Mouse (Mus musculus): ENCODE data around the gene Mvb12b. TPM values are rescaled to one million over a fixed set of nuclear protein-coding genes. Genes with fewer than 3 reads are reported as not detected.
"Not testable (repeated sequence)": the region's sequence is repeated elsewhere in the genome, so short reads cannot be mapped to it uniquely, and the experiment has no call there.

Gene Mvb12b
- polyA plus RNA-seq, 1 experiment from 2014 or later = 23.7 TPM

DNA sequence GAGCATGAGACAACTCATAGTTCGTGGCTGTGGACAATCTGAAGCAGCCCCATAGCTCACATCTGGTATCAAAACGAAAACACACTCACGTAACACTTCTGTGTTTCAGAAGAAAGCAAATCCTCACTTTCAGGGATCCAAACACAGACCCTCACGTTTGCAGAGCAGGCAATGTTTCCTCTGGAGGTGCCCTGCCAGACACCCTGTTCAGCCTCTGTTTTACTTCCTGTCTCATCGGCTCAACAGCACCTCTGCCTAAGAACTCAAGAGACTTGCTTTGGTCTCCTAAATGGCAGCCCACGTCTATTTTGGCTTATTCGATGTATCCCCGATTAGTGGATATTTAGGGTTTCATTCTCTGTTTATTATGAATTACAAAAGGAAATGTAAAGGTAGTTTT, 27.3 kb upstream of the Mvb12b start:
- Histone ChIP-seq H3K27ac (no peak overlapping the region), H3K9ac (no peak overlapping the region), H3K4me1 (peaks cover 6% of the 10 kb centered on the region), H3K27me3 (peaks cover 4% of the 10 kb centered on the region; the same call in 1 of the 2 replicates), H3K9me3 (no peaks in the 10 kb centered on the region), H3K36me3 (no peaks in the 10 kb centered on the region), H3K4me2 (no peak overlapping the region), H3K4me3 (no peak overlapping the region)
- 67% methylated on average over 8 of the region's 8 CpGs for WGBS
- ATAC-seq (ENCODE audit: insufficient number of reproducible peaks, insufficient read depth, low FRiP score, low TSS enrichment, low read depth) = no peak

DNA sequence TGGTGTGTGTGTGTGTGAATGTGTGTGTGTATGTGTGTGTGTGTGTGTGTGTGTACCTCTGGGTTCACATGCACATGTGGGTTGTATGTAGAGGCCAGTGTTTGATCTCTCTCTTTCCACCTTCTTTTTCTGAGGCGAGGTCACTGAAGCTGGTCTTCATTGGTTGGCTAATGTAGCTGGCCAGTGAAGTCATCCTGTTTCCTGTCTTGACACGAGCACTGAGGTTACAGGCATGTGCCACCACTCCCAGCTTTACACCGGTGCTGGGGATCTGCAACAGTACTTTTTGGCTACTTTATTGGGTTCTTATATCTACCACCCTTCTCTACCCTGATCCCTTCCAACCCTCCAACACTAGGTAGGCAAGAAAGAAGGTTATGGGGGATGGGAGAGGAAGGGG, 26.6 kb upstream of the Mvb12b start:
- WGBS = 63% methylated on average over 3 of the region's 3 CpGs
- H3K27me3 ChIP-seq = no peaks in the 10 kb centered on the region
- no peak overlapping the region for H3K4me2 ChIP-seq
- no peaks in the 10 kb centered on the region for H3K36me3 ChIP-seq
- no peak overlapping the region for H3K27ac ChIP-seq
- H3K4me1 ChIP-seq = peaks cover 3% of the 10 kb centered on the region; the same call in 1 of the 2 replicates
- H3K4me3 ChIP-seq = no peak overlapping the region
- no peak overlapping the region for H3K9ac ChIP-seq
- ATAC-seq (ENCODE audit: insufficient number of reproducible peaks, insufficient read depth, low FRiP score, low TSS enrichment, low read depth) = no peak
- H3K9me3 ChIP-seq = no peaks in the 10 kb centered on the region

DNA sequence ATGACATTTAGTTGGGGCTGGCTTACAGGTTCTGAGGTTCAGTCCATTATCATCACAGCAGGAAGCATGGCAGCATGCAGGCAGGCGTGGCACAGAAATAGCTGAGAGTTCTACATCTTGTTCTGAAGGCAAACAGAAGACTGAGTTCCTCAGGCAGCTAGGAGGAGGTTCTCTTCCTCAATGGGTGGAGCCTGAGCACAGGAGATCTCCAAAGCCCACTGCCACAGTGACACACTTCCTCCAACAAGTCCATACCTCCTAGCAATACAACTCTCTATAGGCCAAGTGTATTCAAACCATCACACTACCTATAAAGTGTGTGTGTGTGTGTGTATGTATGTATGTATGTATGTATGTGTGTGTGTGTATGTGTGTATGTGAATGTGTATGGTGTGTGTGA, 25.9 kb upstream of the Mvb12b start:
- not testable (repeated sequence) for H3K36me3 ChIP-seq; H3K9me3 ChIP-seq; H3K9ac ChIP-seq; H3K27me3 ChIP-seq; ATAC-seq (ENCODE audit: insufficient number of reproducible peaks, insufficient read depth, low FRiP score, low TSS enrichment, low read depth); H3K4me1 ChIP-seq; H3K4me3 ChIP-seq; H3K4me2 ChIP-seq; H3K27ac ChIP-seq
- WGBS = 64% methylated on average over 1 of the region's 1 CpGs

DNA sequence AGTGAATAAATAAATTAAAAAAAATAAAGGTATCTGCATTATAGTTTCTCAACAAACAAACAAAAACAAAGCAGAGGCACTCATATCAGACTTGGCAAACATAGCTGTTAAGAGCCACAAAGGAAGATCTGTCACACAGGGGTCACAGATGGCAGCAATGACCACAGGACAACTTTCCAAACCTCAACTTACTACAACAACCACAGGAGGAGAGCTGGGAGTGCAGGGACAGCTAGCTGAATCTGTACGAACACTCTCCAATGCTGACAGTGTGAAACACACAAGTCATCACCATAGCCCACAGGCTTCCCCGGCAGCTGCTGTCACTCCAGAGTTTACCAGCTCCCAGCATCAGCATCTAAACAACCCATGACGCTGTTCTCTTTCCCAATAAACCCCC, 25.0 kb upstream of the Mvb12b start:
- no peaks in the 10 kb centered on the region for H3K36me3 ChIP-seq
- 70% methylated on average over 3 of the region's 3 CpGs for WGBS
- H3K27ac ChIP-seq = no peak overlapping the region
- H3K4me1 ChIP-seq = peaks cover 11% of the 10 kb centered on the region
- H3K4me2 ChIP-seq = no peak overlapping the region
- no peaks in the 10 kb centered on the region for H3K9me3 ChIP-seq
- H3K9ac ChIP-seq = no peak overlapping the region
- no peak for ATAC-seq (ENCODE audit: insufficient number of reproducible peaks, insufficient read depth, low FRiP score, low TSS enrichment, low read depth)
- no peaks in the 10 kb centered on the region for H3K27me3 ChIP-seq
- H3K4me3 ChIP-seq = no peak overlapping the region

DNA sequence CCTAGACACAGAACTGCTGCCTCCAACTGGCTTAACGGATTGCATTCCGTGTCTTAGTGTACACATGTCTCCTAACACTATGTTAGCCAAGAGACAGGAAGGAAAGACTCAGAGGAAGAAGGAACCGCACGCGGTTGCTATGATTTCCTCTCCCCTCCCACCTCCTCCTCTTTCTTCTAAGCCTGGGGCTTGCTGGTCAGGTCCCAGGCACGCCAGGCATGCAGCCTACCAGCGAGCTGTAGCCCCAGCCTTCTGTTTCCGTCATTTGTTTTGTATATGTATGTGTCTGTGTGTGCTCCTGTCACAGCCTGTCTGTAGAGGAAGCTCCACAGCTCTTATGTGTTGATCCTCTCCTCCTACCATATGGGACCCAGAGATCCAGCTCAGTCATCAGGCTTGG, 20.6 kb upstream of the Mvb12b start:
- H3K27ac ChIP-seq = peak overlapping the region; percentile 71
- no peaks in the 10 kb centered on the region for H3K27me3 ChIP-seq
- peak overlapping the region; percentile 9; the same call in 1 of the 2 replicates for H3K4me2 ChIP-seq
- peaks cover 10% of the 10 kb centered on the region; the same call in 1 of the 2 replicates for H3K4me1 ChIP-seq
- no peak overlapping the region for H3K4me3 ChIP-seq
- H3K36me3 ChIP-seq = no peaks in the 10 kb centered on the region
- peak; percentile 68; the same call in 1 of the 2 replicates for ATAC-seq (ENCODE audit: insufficient number of reproducible peaks, insufficient read depth, low FRiP score, low TSS enrichment, low read depth)
- 16% methylated on average over 8 of the region's 8 CpGs for WGBS
- peaks cover 7% of the 10 kb centered on the region; the same call in 1 of the 2 replicates for H3K9me3 ChIP-seq
- no peak overlapping the region for H3K9ac ChIP-seq

DNA sequence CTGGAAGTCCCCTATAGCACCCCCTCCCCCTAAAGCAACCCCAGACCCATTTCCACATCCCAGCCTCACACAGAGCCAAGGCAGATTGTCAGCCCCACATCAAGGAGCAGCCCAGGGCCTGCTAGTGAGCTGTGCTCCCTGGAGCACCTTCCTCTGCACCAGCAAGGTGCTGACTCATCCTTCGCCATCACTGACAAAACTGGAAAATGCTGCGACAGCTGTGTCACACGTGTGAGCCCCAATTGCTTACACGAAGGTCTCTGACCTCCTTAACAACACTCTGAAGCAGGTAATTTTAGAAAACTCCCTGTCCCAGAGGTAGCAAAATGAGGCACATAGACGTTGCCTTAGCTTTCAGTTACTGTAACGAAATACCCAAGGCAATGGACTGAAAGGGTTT, 19.4 kb upstream of the Mvb12b start:
- H3K4me1 ChIP-seq = peaks cover 10% of the 10 kb centered on the region; the same call in 1 of the 2 replicates
- H3K4me3 ChIP-seq = no peak overlapping the region
- no peak overlapping the region for H3K27ac ChIP-seq
- H3K9ac ChIP-seq = no peak overlapping the region
- ATAC-seq (ENCODE audit: insufficient number of reproducible peaks, insufficient read depth, low FRiP score, low TSS enrichment, low read depth) = no peak
- no peaks in the 10 kb centered on the region for H3K36me3 ChIP-seq
- H3K27me3 ChIP-seq = no peaks in the 10 kb centered on the region
- no peak overlapping the region for H3K4me2 ChIP-seq
- 76% methylated on average over 6 of the region's 6 CpGs for WGBS
- peaks cover 7% of the 10 kb centered on the region; the same call in 1 of the 2 replicates for H3K9me3 ChIP-seq

DNA sequence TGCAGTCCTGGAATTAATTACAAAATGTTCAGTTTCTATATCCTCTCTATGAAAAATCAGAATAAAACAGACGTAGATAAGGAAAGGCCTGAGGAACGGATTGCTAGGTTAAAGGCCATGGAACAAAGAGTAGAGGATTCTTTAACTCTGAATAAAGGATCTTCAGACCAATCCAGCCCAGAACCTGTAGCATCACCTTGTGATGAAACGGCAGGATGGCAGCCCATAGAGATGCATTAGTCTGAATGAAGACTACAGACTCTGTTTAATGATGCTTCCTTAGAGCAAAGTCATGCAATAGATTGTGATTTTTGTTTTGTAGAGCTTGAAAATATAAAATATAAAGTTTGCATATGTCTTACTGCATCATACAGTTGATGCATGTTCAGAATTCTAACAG, 8.1 kb upstream of the Mvb12b start:
- no peak overlapping the region for H3K9ac ChIP-seq
- H3K36me3 ChIP-seq = no peaks in the 10 kb centered on the region
- no peaks in the 10 kb centered on the region for H3K27me3 ChIP-seq
- no peak overlapping the region for H3K27ac ChIP-seq
- no peaks in the 10 kb centered on the region; the same call in 1 of the 2 replicates for H3K4me1 ChIP-seq
- 69% methylated on average over 3 of the region's 3 CpGs for WGBS
- H3K4me3 ChIP-seq = no peak overlapping the region
- no peak for ATAC-seq (ENCODE audit: insufficient number of reproducible peaks, insufficient read depth, low FRiP score, low TSS enrichment, low read depth)
- H3K9me3 ChIP-seq = no peaks in the 10 kb centered on the region
- no peak overlapping the region for H3K4me2 ChIP-seq

DNA sequence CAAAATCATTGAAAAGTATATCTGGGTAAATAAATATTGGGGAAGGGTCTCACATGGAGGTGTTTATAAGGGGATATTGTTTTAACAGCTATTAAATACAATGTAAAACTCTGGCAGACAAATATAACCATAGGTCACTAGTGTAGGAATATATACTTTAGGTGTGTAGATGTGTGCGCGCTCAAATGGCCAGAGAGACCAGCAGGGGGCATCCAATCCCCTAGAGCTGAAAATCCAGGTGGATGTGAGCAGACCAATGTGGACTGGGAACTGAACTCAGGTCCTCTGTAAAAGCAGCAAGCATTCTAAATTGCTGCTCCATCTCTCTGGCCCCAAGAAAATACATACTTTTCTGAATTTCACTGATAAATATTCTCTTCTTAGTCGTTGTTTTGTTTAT, 5.4 kb upstream of the Mvb12b start:
- Histone ChIP-seq H3K9ac (no peak overlapping the region), H3K4me1 (peaks cover under 1% of the 10 kb centered on the region), H3K4me2 (no peak overlapping the region), H3K27me3 (no peaks in the 10 kb centered on the region), H3K36me3 (no peaks in the 10 kb centered on the region), H3K27ac (no peak overlapping the region), H3K4me3 (no peak overlapping the region), H3K9me3 (no peaks in the 10 kb centered on the region)
- ATAC-seq (ENCODE audit: insufficient number of reproducible peaks, insufficient read depth, low FRiP score, low TSS enrichment, low read depth) = no peak
- WGBS = 84% methylated on average over 3 of the region's 3 CpGs

DNA sequence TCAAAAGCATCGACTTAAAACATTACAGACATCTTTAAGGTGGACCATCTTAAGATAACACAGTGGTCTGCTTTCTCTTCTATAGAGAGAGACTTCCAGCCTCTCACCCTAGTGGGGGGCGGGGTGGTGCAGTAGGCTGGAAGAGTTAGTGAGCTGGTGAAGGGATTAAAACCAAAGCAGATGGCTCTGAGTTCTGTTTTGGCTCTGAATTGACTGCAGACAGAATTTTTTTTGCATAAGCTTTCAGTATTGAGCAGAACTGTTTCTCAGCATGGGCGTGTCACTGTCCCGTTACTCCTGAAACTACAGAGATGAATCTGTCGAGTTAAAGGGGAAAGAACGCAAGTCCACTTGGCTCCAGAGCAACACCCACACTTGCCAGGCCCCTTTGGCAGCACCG, 4.6 kb upstream of the Mvb12b start:
- H3K36me3 ChIP-seq = no peaks in the 10 kb centered on the region
- H3K9me3 ChIP-seq = no peaks in the 10 kb centered on the region
- no peak for ATAC-seq (ENCODE audit: insufficient number of reproducible peaks, insufficient read depth, low FRiP score, low TSS enrichment, low read depth)
- H3K27me3 ChIP-seq = no peaks in the 10 kb centered on the region
- H3K9ac ChIP-seq = no peak overlapping the region
- no peak overlapping the region for H3K27ac ChIP-seq
- no peak overlapping the region for H3K4me3 ChIP-seq
- H3K4me1 ChIP-seq = peaks cover 6% of the 10 kb centered on the region
- H3K4me2 ChIP-seq = no peak overlapping the region
- 67% methylated on average over 7 of the region's 7 CpGs for WGBS

DNA sequence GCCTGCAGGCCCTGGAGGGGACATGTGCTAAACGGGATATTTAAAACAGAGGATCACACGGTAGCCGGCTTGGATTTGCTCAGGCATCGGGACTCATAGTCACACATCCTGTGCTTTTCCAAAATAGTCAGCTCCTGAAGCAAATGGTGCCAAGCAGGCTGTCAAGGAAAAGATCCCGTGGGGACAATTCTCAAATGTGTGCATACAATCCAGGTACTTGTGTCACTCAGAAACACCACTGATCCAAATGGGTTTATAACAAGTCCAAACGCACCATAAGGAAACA, 297 bp upstream of the Mvb12b start:
- Histone ChIP-seq H3K36me3 (no peaks in the 10 kb centered on the region), H3K4me2 (peak overlapping the region; percentile 92), H3K4me1 (peaks cover 31% of the 10 kb centered on the region), H3K4me3 (peak overlapping the region; percentile 84), H3K27ac (peak overlapping the region; percentile 90), H3K27me3 (no peaks in the 10 kb centered on the region), H3K9ac (peak overlapping the region; percentile 97), H3K9me3 (no peaks in the 10 kb centered on the region)
- no peak for ATAC-seq (ENCODE audit: insufficient number of reproducible peaks, insufficient read depth, low FRiP score, low TSS enrichment, low read depth)
- WGBS = 46% methylated on average over 6 of the region's 6 CpGs

DNA sequence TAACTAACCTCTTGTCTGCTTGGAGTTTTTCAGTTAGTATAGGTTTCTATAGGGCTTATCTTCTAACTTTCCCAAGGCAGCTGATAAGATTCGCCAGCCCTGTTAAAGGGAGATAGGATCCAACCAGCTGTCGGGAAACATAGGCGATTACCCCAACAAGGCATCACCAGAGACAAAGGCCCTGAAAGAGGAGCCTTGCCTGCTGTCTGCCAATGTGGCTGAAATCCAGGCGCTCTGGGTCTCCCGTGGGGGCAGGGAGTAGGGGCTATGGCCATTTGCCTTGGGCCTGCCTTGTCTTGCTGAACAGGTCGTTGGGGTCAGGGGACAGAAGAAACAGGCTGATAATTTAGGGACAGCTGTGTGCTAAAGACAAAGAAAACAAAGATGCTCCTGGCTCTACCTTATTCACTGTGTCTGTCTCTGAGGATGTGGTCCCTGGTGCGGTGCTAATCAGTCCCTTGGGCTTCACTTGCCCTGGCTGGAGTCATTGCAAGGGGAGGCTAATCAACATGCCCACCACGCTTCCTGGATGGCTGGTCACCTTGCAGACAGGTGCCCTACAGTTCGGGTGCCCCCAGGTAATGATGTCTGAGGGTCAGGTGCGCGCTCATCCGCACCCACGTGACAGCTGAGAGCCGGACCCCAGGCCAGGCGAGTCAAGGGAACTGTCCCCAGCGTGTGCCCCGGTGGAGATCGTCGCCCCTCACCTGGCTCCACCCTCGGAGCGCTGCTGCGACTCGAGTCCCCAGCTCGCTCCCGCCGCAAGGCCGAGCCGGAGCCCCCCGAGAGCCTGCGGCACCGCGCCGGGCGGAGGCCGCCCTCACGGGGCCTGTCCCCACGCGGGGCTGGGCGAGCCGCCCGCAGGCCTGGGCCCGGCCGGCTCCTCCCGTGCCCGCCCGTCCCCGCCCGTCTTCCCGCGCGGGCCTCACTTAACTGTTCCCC, 1.1 kb downstream of the Mvb12b start:
- H3K4me2 ChIP-seq = peak overlapping the region; percentile 92
- peak; percentile 63; the same call in 1 of the 2 replicates for ATAC-seq (ENCODE audit: insufficient number of reproducible peaks, insufficient read depth, low FRiP score, low TSS enrichment, low read depth)
- no peaks in the 10 kb centered on the region for H3K27me3 ChIP-seq
- H3K9ac ChIP-seq = peak overlapping the region; percentile 97
- peak overlapping the region; percentile 84 for H3K4me3 ChIP-seq
- WGBS = 1% methylated on average over 51 of the region's 51 CpGs
- no peaks in the 10 kb centered on the region for H3K36me3 ChIP-seq
- H3K27ac ChIP-seq = peak overlapping the region; percentile 90
- no peaks in the 10 kb centered on the region for H3K9me3 ChIP-seq
- H3K4me1 ChIP-seq = peaks cover 35% of the 10 kb centered on the region

DNA sequence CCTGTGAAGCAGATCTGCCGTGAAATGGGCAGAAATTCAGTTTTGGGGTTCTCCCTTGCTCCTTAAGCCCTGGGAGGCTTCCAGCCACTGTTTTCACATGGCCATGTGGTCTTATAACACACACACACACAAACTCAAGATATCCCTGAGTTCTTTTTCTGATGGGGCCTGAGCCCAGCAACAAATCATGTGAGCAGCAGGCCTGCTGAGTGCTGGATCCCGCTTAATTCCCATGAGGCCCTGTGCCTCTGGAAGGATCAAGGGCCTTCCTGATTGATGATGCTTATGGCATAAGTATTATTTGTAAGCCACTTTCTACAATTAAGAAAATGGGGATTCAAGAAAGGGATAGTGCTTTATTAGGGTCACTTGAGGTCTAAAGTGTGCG, 2.5 kb downstream of the Mvb12b start:
- H3K27ac ChIP-seq = no peak overlapping the region
- H3K36me3 ChIP-seq = no peaks in the 10 kb centered on the region
- WGBS = 79% methylated on average over 3 of the region's 3 CpGs
- no peak overlapping the region for H3K4me3 ChIP-seq
- peaks cover 38% of the 10 kb centered on the region for H3K4me1 ChIP-seq
- no peaks in the 10 kb centered on the region for H3K9me3 ChIP-seq
- H3K4me2 ChIP-seq = peak overlapping the region; percentile 28; the same call in 1 of the 2 replicates
- no peak overlapping the region for H3K9ac ChIP-seq
- no peak for ATAC-seq (ENCODE audit: insufficient number of reproducible peaks, insufficient read depth, low FRiP score, low TSS enrichment, low read depth)
- no peaks in the 10 kb centered on the region for H3K27me3 ChIP-seq

Measured in embryonic facial prominence, embryonic 13.5 days (tissue).